Mouse (Mus musculus) large intestine, adult 2 months (tissue): ENCODE measurements around the gene Ttc26. TPM values are rescaled to one million over a fixed set of nuclear protein-coding genes. Genes with fewer than 3 reads are reported as not detected.
"Not testable (repeated sequence)": the region's sequence is repeated elsewhere in the genome, so short reads cannot be mapped to it uniquely, and the experiment has no call there.

Experiments used
- DNase-seq: peaks from one replicate; pipeline ENCODE4 v3.0.0-alpha.2; 2012; ENCODE audit warnings: low read depth, low spot score
- WGBS: fragments of 180-500 bp; shearing (Covaris S2); methylation state at CpG from one replicate; pipeline ENCODE4 v1.1.7; 2018; 5-methylcytosine and 5-hydroxymethylcytosine counted together
- polyA plus RNA-seq: library from polyadenylated mRNA; depleted of rRNA; stranded (reverse); fragments of >200 nt; gene quantifications from 2 replicates; pipeline ENCODE4 v1.2.3, GENCODE M21; 2012; rRNA removed

Gene Ttc26
- polyA plus RNA-seq, 1 experiment, result 0.40 TPM

- under 1% methylated on average over 116 of the region's 118 CpGs for WGBS
- peak; percentile 6 for DNase-seq
Measured at GRCm38 (mm10) chr6:38434055-38435023, 53.1 kb downstream of the Ttc26 start.

GRCm38 (mm10) chr6:38443842-38444241 is 62.6 kb downstream of the Ttc26 start:
- DNase-seq, result no peak
- WGBS, result 85% methylated on average over 3 of the region's 3 CpGs

GRCm38 (mm10) chr6:38448295-38448694 is 67.0 kb downstream of the Ttc26 start:
- no peak for DNase-seq
- 85% methylated on average over 2 of the region's 2 CpGs for WGBS

GRCm38 (mm10) chr6:38453049-38453448 is 71.8 kb downstream of the Ttc26 start:
- DNase-seq, result no peak
- WGBS, result 88% methylated on average over 4 of the region's 4 CpGs

- not testable (repeated sequence) for DNase-seq
Measured at GRCm38 (mm10) chr6:38456425-38456824, 75.2 kb downstream of the Ttc26 start.

GRCm38 (mm10) chr6:38458075-38458474 is 76.8 kb downstream of the Ttc26 start:
- WGBS, result 94% methylated on average over 3 of the region's 3 CpGs
- no peak for DNase-seq

- 82% methylated on average over 4 of the region's 4 CpGs for WGBS
- DNase-seq, result no peak
Measured at GRCm38 (mm10) chr6:38469591-38469990, 88.3 kb downstream of the Ttc26 start.

Other genes with a start within 250 kb of the Ttc26 start
- gene D630045J12Rik, start 127.5 kb upstream of the Ttc26 start, polyA plus RNA-seq, result 0.26 and 0.34 TPM in 2 replicates
- gene Zc3hav1l, start 82.2 kb upstream of the Ttc26 start, polyA plus RNA-seq, result 0.64 and 1.2 TPM in 2 replicates
- gene Zc3hav1, start 26.9 kb upstream of the Ttc26 start, polyA plus RNA-seq, result 22.8 and 36.8 TPM in 2 replicates
- gene Ubn2, start 52.5 kb downstream of the Ttc26 start, polyA plus RNA-seq, result 3.1 and 6.0 TPM in 2 replicates
- 204 and 234 TPM in 2 replicates for gene Fmc1, start 152.0 kb downstream of the Ttc26 start, polyA plus RNA-seq
- 9.9 and 16.4 TPM in 2 replicates for gene Luc7l2, start 169.9 kb downstream of the Ttc26 start, polyA plus RNA-seq